Mouse (Mus musculus) heart, adult 2 months (tissue): Measurements from ENCODE around the gene Baz2b. TPM values are rescaled to one million over a fixed set of nuclear protein-coding genes. Genes with fewer than 3 reads are reported as not detected.
"Not testable (repeated sequence)": the region's sequence is repeated elsewhere in the genome, so short reads cannot be mapped to it uniquely, and the experiment has no call there.

Experiments used
- DNase-seq, 2 experiments: peaks; one replicate each; pipeline ENCODE4 v3.0.0; 2021
- H3K27ac ChIP-seq: fragments of 200-600 bp; 2 replicates; pipeline ENCODE4 v1.8.1; 2022
- H3K27me3 ChIP-seq: fragments of 200-500 bp; 2 replicates; pipeline ENCODE4 v1.6.1; 2012; ENCODE audit warnings: mild to moderate bottlenecking, low read length, inconsistent platforms, mixed read lengths; ENCODE audit not compliant: control insufficient read depth, insufficient read depth
- H3K36me3 ChIP-seq: fragments of 200-500 bp; 2 replicates; pipeline ENCODE4 v1.6.1; 2012; ENCODE audit warnings: low read length, inconsistent platforms; ENCODE audit not compliant: control insufficient read depth, insufficient read depth
- H3K4me1 ChIP-seq: fragments of 200-500 bp; 2 replicates; pipeline ENCODE4 v1.6.1; 2011; ENCODE audit warnings: low read length; ENCODE audit not compliant: control insufficient read depth, insufficient read depth
- H3K4me3 ChIP-seq: fragments of 200-600 bp; 2 replicates; pipeline ENCODE4 v1.8.1; 2022
- H3K79me2 ChIP-seq: fragments of 200-500 bp; replicated peaks from 2 replicates; pipeline ENCODE4 v1.6.1; 2012; ENCODE audit warnings: mild to moderate bottlenecking, inconsistent platforms, low read length, moderate library complexity, mixed read lengths; ENCODE audit not compliant: control insufficient read depth, insufficient read depth
- H3K9ac ChIP-seq: fragments of 200-500 bp; 2 replicates; pipeline ENCODE4 v1.6.1; 2012; ENCODE audit warnings: low read depth, mild to moderate bottlenecking, control low read depth, inconsistent platforms, low read length, mixed read lengths
- CTCF ChIP-seq: fragments of 200-600 bp; IDR thresholded peaks from 2 replicates; pipeline ENCODE4 v1.8.1; 2022; ENCODE audit warnings: antibody characterized with exemption, mild to moderate bottlenecking, moderate library complexity
- EP300 ChIP-seq: fragments of 200-500 bp; IDR thresholded peaks from 2 replicates; pipeline ENCODE4 v1.6.1; 2011; ENCODE audit warnings: low read depth, low read length, control low read depth; ENCODE audit not compliant: insufficient read depth
- POLR2A ChIP-seq: fragments of 200-500 bp; IDR thresholded peaks from 2 replicates; pipeline ENCODE4 v1.6.1; 2011; ENCODE audit warnings: mild to moderate bottlenecking, low read depth, low read length, control low read depth; ENCODE audit not compliant: insufficient read depth
- WGBS: fragments of 180-500 bp; shearing (Covaris S2); methylation state at CpG from one replicate; pipeline ENCODE4 v1.1.7; 2018; 5-methylcytosine and 5-hydroxymethylcytosine counted together
- intact Hi-C: fragments of 180-260 bp; cut with DNase I; formaldehyde crosslinking; loops from one replicate; pipeline ENCODE4 v1.15.1; 2025
- polyA plus RNA-seq: library from polyadenylated mRNA; depleted of rRNA; stranded (reverse); fragments of >200 nt; gene quantifications from 2 replicates; pipeline ENCODE4 v1.2.3, GENCODE M21; 2012
- total RNA-seq, 2 experiments: library from RNA; stranded (reverse); gene quantifications; 2 replicates each; pipeline ENCODE4 v1.2.3; 2021

The Baz2b gene
- total and polyA plus RNA-seq, 3 experiments, result 12.8 to 39.5 (median 39.5) TPM

DNA sequence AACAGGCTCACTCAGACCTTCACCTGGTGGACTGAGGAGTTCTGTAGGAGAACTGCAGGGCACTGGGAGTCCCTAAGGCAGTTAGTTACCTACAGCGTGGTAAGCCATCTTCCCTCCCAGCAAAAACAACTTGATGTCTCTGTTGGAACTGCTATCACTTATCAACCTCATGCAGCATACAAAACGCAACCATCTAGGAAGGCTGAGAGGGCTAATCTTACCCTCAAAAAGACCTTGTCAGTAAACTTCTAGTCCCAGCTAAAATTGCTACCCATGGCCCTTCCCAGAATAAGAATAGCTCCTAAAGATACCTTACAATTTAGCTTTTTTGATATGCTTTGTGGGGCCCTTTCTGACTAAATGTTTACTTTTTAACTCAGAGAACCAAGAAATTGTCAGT lies 67.4 kb downstream of the Baz2b start:
- TF ChIP-seq CTCF, result no peak
- TF ChIP-seq POLR2A, result no peak
- TF ChIP-seq EP300, result no peak
- no peaks in the 10 kb centered on the region for H3K27me3 ChIP-seq
- H3K4me1 ChIP-seq, result no peaks in the 10 kb centered on the region
- H3K4me3 ChIP-seq, result no peak overlapping the region
- intact Hi-C loops, result no loop called here
- H3K9ac ChIP-seq, result no peak overlapping the region
- no peak for DNase-seq
- WGBS, result 79% methylated on average over 2 of the region's 2 CpGs
- H3K79me2 ChIP-seq, result no peaks in the 10 kb centered on the region
- H3K36me3 ChIP-seq, result no peaks in the 10 kb centered on the region
- H3K27ac ChIP-seq, result no peak overlapping the region

DNA sequence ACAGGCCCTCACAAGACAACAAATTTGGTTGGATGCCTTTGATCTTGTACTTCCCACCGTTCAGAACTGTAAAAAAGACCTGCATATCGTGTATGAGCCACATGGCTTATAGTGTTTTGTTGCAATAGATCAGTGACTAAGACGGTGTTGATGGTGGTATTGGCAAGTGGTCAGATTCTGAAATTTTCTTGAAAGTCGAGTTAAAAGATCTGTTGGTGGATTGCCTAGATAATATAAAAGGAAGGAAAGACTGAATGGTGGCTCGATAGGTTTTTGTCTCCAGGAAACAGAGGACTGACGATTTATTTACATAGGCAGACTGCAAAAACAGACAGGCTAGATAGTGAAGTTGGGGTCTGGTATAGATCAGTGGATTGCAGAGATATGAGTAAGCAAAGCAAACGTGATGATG lies 70.9 kb downstream of the Baz2b start:
- Histone ChIP-seq H3K9ac (no peak overlapping the region), H3K27me3 (no peaks in the 10 kb centered on the region), H3K36me3 (no peaks in the 10 kb centered on the region), H3K4me3 (no peak overlapping the region), H3K79me2 (no peaks in the 10 kb centered on the region), H3K4me1 (no peaks in the 10 kb centered on the region), H3K27ac (no peak overlapping the region)
- 39% methylated on average over 7 of the region's 7 CpGs for WGBS
- TF ChIP-seq POLR2A (no peak), EP300 (no peak), CTCF (no peak)
- no peak for DNase-seq
- intact Hi-C loops, result no loop called here

GRCm38 (mm10) chr2:60135796-60136195 lies 73.8 kb downstream of the Baz2b start:
- no peak overlapping the region for H3K9ac ChIP-seq
- peaks cover 2% of the 10 kb centered on the region for H3K4me1 ChIP-seq
- TF ChIP-seq EP300, result no peak
- TF ChIP-seq CTCF, result no peak
- no peak for TF ChIP-seq POLR2A
- no peak overlapping the region for H3K4me3 ChIP-seq
- 87% methylated on average over 2 of the region's 2 CpGs for WGBS
- H3K27me3 ChIP-seq, result no peaks in the 10 kb centered on the region
- H3K36me3 ChIP-seq, result no peaks in the 10 kb centered on the region
- no peak overlapping the region for H3K27ac ChIP-seq
- intact Hi-C loops, result no loop called here
- no peak for DNase-seq
- H3K79me2 ChIP-seq, result no peaks in the 10 kb centered on the region

DNA sequence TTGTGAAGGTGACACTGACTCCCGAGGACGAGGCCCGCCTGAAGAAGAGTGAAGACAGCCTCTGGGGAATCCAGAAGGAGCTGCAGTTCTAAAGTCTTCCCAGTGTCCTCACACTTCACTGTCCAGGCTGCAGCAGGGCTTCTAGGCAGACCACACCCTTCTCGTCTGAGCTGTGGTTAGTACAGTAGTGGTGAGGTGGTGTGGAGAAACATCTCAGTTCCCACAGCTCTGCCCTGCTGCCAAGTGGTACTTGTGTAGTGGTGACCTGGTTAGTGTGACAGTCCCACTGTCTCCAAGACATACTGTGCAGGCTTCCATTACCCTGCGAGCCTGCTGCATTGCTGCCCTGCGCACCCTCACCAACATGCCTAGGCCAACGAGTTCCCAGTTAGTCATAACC lies 74.7 kb downstream of the Baz2b start:
- H3K27ac ChIP-seq, H3K79me2 ChIP-seq, H3K9ac ChIP-seq, DNase-seq, intact Hi-C loops, H3K4me3 ChIP-seq, H3K36me3 ChIP-seq, H3K4me1 ChIP-seq, H3K27me3 ChIP-seq: not testable (repeated sequence)
- WGBS, result 95% methylated on average over 7 of the region's 7 CpGs

- H3K9ac ChIP-seq, result no peak overlapping the region
- no peak for DNase-seq
- H3K36me3 ChIP-seq, result no peaks in the 10 kb centered on the region
- 62% methylated on average over 2 of the region's 2 CpGs for WGBS
- no peaks in the 10 kb centered on the region for H3K27me3 ChIP-seq
- peaks cover 2% of the 10 kb centered on the region for H3K4me1 ChIP-seq
- intact Hi-C loops, result no loop called here
- no peaks in the 10 kb centered on the region for H3K79me2 ChIP-seq
- H3K4me3 ChIP-seq, result no peak overlapping the region
- TF ChIP-seq POLR2A (no peak), EP300 (no peak), CTCF (no peak)
- H3K27ac ChIP-seq, result no peak overlapping the region
These were observed 76.6 kb downstream of the Baz2b start for GRCm38 (mm10) chr2:60133072-60133471.

- Histone ChIP-seq H3K4me1 (peaks cover 2% of the 10 kb centered on the region), H3K9ac (no peak overlapping the region), H3K36me3 (no peaks in the 10 kb centered on the region), H3K27ac (no peak overlapping the region), H3K79me2 (no peaks in the 10 kb centered on the region), H3K27me3 (no peaks in the 10 kb centered on the region), H3K4me3 (no peak overlapping the region)
- DNase-seq, result no peak
- intact Hi-C loops, result no loop called here
- TF ChIP-seq POLR2A (no peak), EP300 (no peak), CTCF (no peak)
- 68% methylated on average over 10 of the region's 10 CpGs for WGBS
These were observed 77.2 kb downstream of the Baz2b start for GRCm38 (mm10) chr2:60132269-60133042.
